Mouse (Mus musculus): ENCODE results near the gene Asxl1.

- TF ChIP-seq CTCF (IDR thresholded peaks at IDR 0.05; ENCODE audit: low read depth): no peak
- no peak for TF ChIP-seq EP300 (IDR thresholded peaks at IDR 0.05; ENCODE audit: low read depth)
Observed at GRCm38 (mm10) chr2:153319036-153319643, 26.5 kb upstream of the Asxl1 start.
